Mouse (Mus musculus) ovary, adult 10 weeks (tissue): ENCODE measurements around the gene Psmb5. TPM values are rescaled to one million over a fixed set of nuclear protein-coding genes. Genes with fewer than 3 reads are reported as not detected.

Experiments used
- polyA plus RNA-seq: library from polyadenylated mRNA; stranded (reverse); fragments of 350-450 nt; fragmentation: Illumina TruSeq; extraction: RNeasy Lipid Tissue Mini Kit (QIAGEN cat#74804); gene quantifications from one replicate; pipeline ENCODE4 v1.2.3, GENCODE M21; 2014

Gene Psmb5
- 1.7 TPM for polyA plus RNA-seq

DNA sequence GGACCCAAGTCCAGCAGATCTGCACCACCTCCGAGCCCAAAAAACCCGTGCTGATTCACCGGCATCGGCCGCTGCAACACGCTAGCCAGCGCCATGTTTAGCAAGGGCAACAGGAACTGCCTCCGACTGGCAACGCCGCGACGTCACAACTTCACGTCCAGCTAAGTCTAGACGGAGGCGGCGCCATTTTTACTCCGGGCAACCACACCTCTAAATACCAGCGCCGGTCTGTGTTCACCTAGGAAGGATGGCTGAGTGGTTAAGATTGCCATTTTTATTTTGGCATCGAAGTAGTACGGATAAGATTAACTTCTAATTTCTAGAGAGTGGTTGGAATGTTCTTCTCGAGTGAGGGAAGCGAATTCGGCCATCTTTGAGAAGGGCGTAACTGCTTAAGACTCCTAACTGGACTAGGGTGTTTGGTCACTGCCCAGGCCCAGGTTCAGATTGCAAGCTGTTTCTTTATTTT, at the start of gene Psmb5:
Psmb5 (minus strand) TSS at position 126 of the 469 bp plus-strand sequence.

DNA sequence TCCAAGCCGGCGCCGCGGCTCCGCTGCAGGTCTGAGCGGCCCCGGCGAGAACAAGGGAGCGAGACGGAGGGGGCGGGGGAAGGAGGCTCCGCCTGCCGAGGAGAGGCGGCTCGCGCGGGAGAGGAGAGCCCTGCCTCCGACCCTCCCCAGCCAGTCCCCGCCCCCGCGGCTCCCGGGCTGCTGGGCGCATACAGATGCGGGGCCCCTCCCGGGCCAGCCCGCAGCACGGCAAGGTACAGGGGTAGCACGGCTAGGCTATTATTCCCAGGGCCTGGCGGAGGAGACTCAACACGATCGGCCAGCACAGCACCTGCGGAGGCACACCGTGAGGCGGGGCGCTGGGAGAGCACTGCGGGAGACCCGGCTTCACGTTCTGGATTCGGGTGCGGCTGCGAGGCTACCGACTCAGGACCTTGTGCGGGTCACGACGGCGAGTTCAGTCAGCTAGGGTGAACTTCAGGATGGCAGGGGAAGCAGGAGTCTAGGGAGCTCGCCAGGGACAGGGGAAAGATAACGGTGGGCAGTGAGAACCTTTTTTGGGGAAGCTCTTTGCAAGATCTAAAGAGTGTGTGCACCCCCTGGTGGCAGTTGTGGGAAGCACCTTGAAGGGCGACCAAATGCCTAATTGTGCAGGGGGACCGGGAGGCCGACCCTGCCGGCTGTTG, 23.6 kb upstream of the Psmb5 start, which contains the start of gene Cdh24:
Cdh24 (minus strand) TSS at position 60 of the 665 bp plus-strand sequence.

DNA sequence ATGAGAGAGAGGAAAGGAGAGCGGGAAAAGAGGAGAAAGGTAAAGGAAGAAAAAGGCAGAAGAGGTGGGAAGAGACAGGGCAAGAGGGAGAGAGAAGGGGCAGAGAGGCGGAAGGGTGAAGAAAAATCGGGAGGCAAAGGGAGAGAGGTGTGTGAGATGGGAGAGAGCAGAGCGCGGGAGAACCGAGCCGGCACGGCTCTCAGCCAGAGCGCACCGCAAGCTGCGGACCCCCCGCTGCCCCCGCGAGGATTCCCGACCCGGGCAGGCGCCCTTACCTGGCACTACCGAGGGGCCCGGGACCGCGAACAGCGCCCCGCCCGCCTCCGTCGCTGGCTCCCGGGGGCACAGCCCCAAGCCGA, 23.1 kb upstream of the Psmb5 start, which contains the start of gene Gm17606:
Gm17606 (plus strand) TSS at position 7 of the 359 bp plus-strand sequence.

DNA sequence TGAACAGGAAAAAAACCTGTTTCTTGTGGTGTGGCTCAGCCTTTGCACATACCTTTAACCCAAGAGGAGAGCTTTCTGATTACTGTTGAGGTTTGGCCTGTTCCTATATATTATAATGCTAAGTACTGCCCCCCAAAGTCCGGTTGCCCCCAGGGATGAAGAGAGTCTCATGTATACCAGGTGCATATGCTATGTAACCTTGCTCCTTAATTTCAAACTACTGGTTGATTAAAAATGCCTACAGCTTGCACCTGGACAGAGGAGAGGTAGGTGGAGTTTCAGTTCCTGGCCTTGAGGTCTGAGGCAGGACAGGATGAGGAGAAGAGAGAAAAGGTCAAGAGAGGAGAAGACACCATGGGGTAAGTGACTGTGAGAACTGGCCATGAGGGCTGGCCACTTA, 3.3 kb upstream of the Psmb5 start, which contains the start of gene Psmb11:
Psmb11 (plus strand) TSS at position 301 of the 400 bp plus-strand sequence.

DNA sequence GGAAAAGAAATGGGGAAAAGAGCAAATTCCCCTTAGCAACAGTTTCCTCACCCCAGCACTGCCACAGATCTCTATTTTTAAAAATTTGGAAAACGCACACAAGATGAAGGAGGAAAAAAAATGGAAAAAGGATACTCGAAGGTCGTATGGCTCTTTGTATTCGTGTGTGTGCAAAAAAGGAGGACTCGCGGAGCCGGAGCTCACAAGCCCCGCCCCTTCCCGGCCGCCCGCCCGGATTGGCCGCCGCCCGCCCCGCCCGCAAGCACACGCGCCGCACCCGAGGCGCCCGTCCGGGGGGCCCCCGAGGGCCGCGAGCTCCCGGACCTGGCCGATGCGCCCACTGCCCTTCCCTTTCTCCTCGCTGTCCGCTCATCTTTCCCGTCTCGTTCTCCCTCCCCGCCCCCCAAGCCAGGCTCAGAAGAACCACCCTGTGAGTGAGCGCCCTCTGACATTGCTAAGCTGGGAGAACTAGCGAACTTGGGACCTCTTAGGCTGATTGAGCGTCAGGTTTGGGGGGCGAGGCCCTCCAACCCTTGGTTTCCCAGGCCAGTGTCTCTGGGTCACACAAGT, 12.0 kb downstream of the Psmb5 start, which contains the start of gene 4931414P19Rik:
4931414P19Rik (minus strand) TSS at position 242 of the 570 bp plus-strand sequence.

DNA sequence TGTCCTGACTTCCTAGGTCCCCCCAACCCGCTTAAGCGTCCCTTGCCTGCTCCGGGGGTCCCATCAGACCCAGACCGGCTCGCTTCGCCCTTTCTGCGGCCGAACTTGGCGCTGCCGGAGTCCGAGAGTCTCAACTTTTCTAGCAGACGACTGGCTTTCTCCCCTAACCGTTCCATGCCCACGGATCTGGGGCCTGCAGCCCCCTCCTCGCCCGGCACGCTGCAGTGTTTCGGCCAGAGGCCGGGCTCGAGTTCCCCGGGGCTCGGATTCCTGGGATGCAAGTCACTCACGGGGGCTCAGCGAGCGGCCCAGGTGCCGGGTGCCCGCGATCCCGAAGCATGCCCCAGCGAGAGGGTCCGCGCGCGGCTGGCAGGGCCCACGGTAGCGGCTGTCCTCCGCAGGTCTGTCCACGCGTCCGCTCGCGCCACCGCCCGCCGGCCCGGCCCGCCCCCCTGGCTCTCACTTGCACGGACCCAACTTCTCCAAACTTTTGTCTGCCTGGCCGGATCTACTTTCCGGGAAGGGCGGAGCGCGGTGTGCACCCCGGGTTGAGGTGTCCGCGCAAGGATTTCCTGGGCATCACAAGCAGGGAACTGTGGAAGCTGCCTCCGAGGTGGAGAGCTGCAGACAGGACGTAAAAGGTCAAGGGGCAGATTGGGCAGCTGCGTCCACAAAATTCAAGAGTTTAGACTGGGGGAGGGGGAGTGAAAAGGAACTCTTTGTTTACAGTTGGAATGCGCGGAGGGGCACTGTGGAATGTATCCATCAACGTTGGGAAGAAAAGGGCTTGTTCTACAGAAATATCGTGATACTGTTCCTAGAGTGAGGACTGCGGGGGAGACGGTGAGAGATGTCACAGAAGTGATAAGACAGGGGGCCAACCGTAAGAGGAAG, 40.5 kb downstream of the Psmb5 start, which contains the start of gene Ajuba:
Ajuba (minus strand) TSS at position 470 of the 894 bp plus-strand sequence.

Other genes with a start within 250 kb of the Psmb5 start
- gene Slc7a7, start 200.2 kb downstream of the Psmb5 start, polyA plus RNA-seq: 2.0 TPM
- 61.6 TPM for gene Mrpl52, start 191.1 kb downstream of the Psmb5 start, polyA plus RNA-seq
- 72.2 TPM for gene Mmp14, start 186.4 kb downstream of the Psmb5 start, polyA plus RNA-seq
- 2.9 TPM for gene Lrp10, start 153.9 kb downstream of the Psmb5 start, polyA plus RNA-seq
- gene Rem2, start 141.9 kb downstream of the Psmb5 start, polyA plus RNA-seq: 0.31 TPM
- 64.1 TPM for gene Prmt5, start 100.5 kb downstream of the Psmb5 start, polyA plus RNA-seq
- 6.2 TPM for gene Haus4, start 63.4 kb downstream of the Psmb5 start, polyA plus RNA-seq
- 10.9 TPM for gene Ajuba, start 40.5 kb downstream of the Psmb5 start, polyA plus RNA-seq
- 2.5 TPM for gene 4931414P19Rik, start 12.0 kb downstream of the Psmb5 start, polyA plus RNA-seq
- gene Psmb11, start 3.4 kb upstream of the Psmb5 start, polyA plus RNA-seq: not detected
- gene Gm17606, start 22.9 kb upstream of the Psmb5 start, polyA plus RNA-seq: not detected
- 0.11 TPM for gene Cdh24, start 23.3 kb upstream of the Psmb5 start, polyA plus RNA-seq
- gene 1700123O20Rik, start 68.2 kb upstream of the Psmb5 start, polyA plus RNA-seq: 20.2 TPM
- 155 TPM for gene Acin1, start 68.9 kb upstream of the Psmb5 start, polyA plus RNA-seq
- gene Gm29776, start 80.8 kb upstream of the Psmb5 start, polyA plus RNA-seq: not detected
- gene Cebpe, start 94.2 kb upstream of the Psmb5 start, polyA plus RNA-seq: not detected
- gene Slc7a8, start 163.9 kb upstream of the Psmb5 start, polyA plus RNA-seq: 30.6 TPM
- not detected for gene Rnf212b, start 196.1 kb upstream of the Psmb5 start, polyA plus RNA-seq